Mouse (Mus musculus) embryonic facial prominence, embryonic 11.5 days (tissue): Measurements from ENCODE around the gene A630023A22Rik. TPM values are rescaled to one million over a fixed set of nuclear protein-coding genes. Genes with fewer than 3 reads are reported as not detected.

Experiments
- polyA plus RNA-seq: library from polyadenylated mRNA; unstranded; fragments of >200 nt; fragmentation: Nextera tagmentation; extraction: Ambion mirVana; gene quantifications from 2 replicates; pipeline ENCODE4 v1.2.1, GENCODE M21; 2014

A630023A22Rik gene
- polyA plus RNA-seq, 1 experiment from 2014 or later, result not detected

Other genes with a start within 250 kb of the A630023A22Rik start
- 3.6 and 3.9 TPM in 2 replicates for gene Gdf10, start 179.2 kb downstream of the A630023A22Rik start, polyA plus RNA-seq
- gene Gdf2, start 161.7 kb downstream of the A630023A22Rik start, polyA plus RNA-seq, result not detected in 2 replicates
- gene Rbp3, start 148.8 kb downstream of the A630023A22Rik start, polyA plus RNA-seq, result not detected in 2 replicates
- gene Zfp488, start 124.0 kb downstream of the A630023A22Rik start, polyA plus RNA-seq, result 0.43 and 0.56 TPM in 2 replicates
- gene Gm30083, start 87.6 kb downstream of the A630023A22Rik start, polyA plus RNA-seq, result not detected in 2 replicates
- not detected in 2 replicates for gene Gm5460, start 86.0 kb downstream of the A630023A22Rik start, polyA plus RNA-seq
- not detected in 2 replicates for gene Antxrl, start 50.0 kb downstream of the A630023A22Rik start, polyA plus RNA-seq
- gene Anxa8, start 16.8 kb downstream of the A630023A22Rik start, polyA plus RNA-seq, result 5.3 and 6.6 TPM in 2 replicates
- gene Npy4r, start 49.7 kb upstream of the A630023A22Rik start, polyA plus RNA-seq, result 0.20 TPM in 1 of 2 replicates, not detected in the other
- 0.32 and 0.36 TPM in 2 replicates for gene Gprin2, start 98.9 kb upstream of the A630023A22Rik start, polyA plus RNA-seq
- gene Syt15, start 116.8 kb upstream of the A630023A22Rik start, polyA plus RNA-seq, result 0.06 TPM in 1 of 2 replicates, not detected in the other
- 10.0 and 11.6 TPM in 2 replicates for gene Shld2, start 207.7 kb upstream of the A630023A22Rik start, polyA plus RNA-seq
- 97.2 and 97.5 TPM in 2 replicates for gene Glud1, start 208.0 kb upstream of the A630023A22Rik start, polyA plus RNA-seq